Mouse (Mus musculus): ENCODE data around the gene Ccdc88b. TPM values are rescaled to one million over a fixed set of nuclear protein-coding genes. Genes with fewer than 3 reads are reported as not detected.

Ccdc88b gene
- polyA plus RNA-seq, 1 experiment from 2014 or later, result 1.4 TPM

DNA sequence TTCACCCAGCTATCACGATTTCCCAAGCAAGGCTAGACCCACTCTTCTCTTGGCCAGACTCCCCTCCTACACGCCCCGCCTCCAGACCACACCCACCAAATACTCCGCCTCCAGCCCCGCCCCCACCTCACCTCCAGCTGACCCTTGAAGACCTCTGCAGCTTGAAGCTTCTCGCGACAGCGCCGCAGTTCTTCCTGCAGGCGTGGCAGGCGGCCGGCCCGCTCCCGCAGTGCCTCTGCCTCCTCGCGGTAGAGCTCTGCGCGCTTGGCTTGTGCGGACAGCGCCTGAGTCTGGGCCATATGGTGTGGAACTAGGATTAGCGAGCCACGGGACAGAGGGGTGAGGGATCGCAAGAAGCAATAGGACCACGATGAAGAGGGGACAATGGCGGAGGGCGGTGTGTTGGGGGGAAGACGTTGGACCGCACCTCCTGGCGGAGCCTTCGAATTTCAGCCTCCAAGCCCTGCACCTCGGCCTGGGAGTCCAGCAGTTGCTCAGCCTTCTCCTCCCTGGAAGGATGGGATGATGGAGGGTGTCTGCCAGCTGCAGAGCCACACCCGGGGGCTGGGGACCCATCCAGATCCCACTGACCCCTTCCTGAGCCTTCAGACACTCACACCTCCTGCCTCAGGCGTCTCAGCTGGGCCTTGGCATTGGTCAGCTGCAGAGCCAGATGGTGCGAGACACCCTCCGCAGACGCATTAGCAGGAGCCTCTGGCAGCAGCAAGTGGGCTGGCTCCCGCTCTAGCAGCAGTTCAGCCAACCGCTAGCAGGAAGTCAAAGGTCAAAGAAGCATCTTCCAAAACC, 2.6 kb downstream of the Ccdc88b start:
- peak; percentile 52 for ATAC-seq
- H3K36me3 ChIP-seq (ENCODE audit: control insufficient read depth, insufficient read depth), result no peaks in the 10 kb centered on the region
- H3K4me2 ChIP-seq (replicated peaks; ENCODE audit: low read depth), result peak overlapping the region; percentile 62
- TF ChIP-seq CTCF (IDR thresholded peaks at IDR 0.05; ENCODE audit: low read depth), result peak; percentile 69
- peak overlapping the region; percentile 11; the same call in 1 of the 2 replicates for H3K4me3 ChIP-seq (ENCODE audit: low read depth, low read length)
- H3K27me3 ChIP-seq (replicated peaks; ENCODE audit: control insufficient read depth, insufficient read depth, low read length), result 0 out of 2 replicates have a peak, but pooled peaks cover 4% of the 10 kb centered on the region
- H3K27ac ChIP-seq (ENCODE audit: low read depth, low read length), result no peak overlapping the region
- peak overlapping the region; percentile 31; the same call in 1 of the 2 replicates for H3K9ac ChIP-seq (ENCODE audit: low read depth, low read length)
- H3K4me1 ChIP-seq (replicated peaks; ENCODE audit: control insufficient read depth, insufficient read depth, low read length), result peaks cover 11% of the 10 kb centered on the region
- 14% methylated on average over 37 of the region's 38 CpGs for WGBS
- no peaks in the 10 kb centered on the region for H3K9me3 ChIP-seq (ENCODE audit: control insufficient read depth)

DNA sequence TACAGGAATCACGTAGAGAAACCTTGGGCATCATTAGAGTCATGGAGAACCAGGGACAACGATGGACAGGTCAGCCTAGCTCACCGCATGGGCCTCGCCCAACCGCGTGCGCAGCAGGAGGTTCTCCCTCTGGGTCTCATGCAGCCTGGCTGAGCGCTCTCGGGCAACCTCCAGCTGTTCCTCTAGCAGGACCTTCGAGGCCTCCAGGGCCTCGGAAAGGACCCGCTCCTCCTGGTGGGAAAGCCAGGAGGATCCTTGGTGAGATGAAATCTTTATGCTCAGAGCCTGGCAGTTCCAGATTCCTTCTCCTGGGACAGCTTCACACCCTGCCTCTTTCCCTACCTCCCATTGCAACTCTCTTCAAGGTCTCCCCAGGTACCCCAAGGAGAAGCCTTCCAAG, 3.4 kb downstream of the Ccdc88b start:
- Histone ChIP-seq H3K4me2 (replicated peaks; ENCODE audit: low read depth) (no peak overlapping the region; the same call in 1 of the 2 replicates), H3K4me3 (ENCODE audit: low read depth, low read length) (no peak overlapping the region)
- WGBS, result 84% methylated on average over 12 of the region's 12 CpGs

GRCm38 (mm10) chr19:6853903-6854302, 4.1 kb downstream of the Ccdc88b start:
- H3K9ac ChIP-seq (ENCODE audit: low read depth, low read length), result no peak overlapping the region
- H3K4me1 ChIP-seq (replicated peaks; ENCODE audit: control insufficient read depth, insufficient read depth, low read length), result peaks cover 11% of the 10 kb centered on the region
- no peaks in the 10 kb centered on the region for H3K36me3 ChIP-seq (ENCODE audit: control insufficient read depth, insufficient read depth)
- no peaks in the 10 kb centered on the region for H3K9me3 ChIP-seq (ENCODE audit: control insufficient read depth)
- 74% methylated on average over 8 of the region's 8 CpGs for WGBS
- no peak overlapping the region for H3K27ac ChIP-seq (ENCODE audit: low read depth, low read length)
- ATAC-seq, result no peak
- peaks cover 16% of the 10 kb centered on the region for H3K27me3 ChIP-seq (replicated peaks; ENCODE audit: control insufficient read depth, insufficient read depth, low read length)
- no peak overlapping the region for H3K4me2 ChIP-seq (replicated peaks; ENCODE audit: low read depth)
- H3K4me3 ChIP-seq (ENCODE audit: low read depth, low read length), result no peak overlapping the region
- TF ChIP-seq CTCF (IDR thresholded peaks at IDR 0.05; ENCODE audit: low read depth), result peak; percentile 55

More for the DNA sequence above, 3.4 kb downstream of the Ccdc88b start:
- no peak overlapping the region for H3K27ac ChIP-seq (ENCODE audit: low read depth, low read length)
- H3K9me3 ChIP-seq (ENCODE audit: control insufficient read depth), result no peaks in the 10 kb centered on the region
- 0 out of 2 replicates have a peak, but pooled peaks cover 9% of the 10 kb centered on the region for H3K27me3 ChIP-seq (replicated peaks; ENCODE audit: control insufficient read depth, insufficient read depth, low read length)
- no peaks in the 10 kb centered on the region for H3K36me3 ChIP-seq (ENCODE audit: control insufficient read depth, insufficient read depth)
- H3K4me1 ChIP-seq (replicated peaks; ENCODE audit: control insufficient read depth, insufficient read depth, low read length), result peaks cover 11% of the 10 kb centered on the region
- H3K9ac ChIP-seq (ENCODE audit: low read depth, low read length), result no peak overlapping the region
- no peak for ATAC-seq
- no peak for TF ChIP-seq CTCF (IDR thresholded peaks at IDR 0.05; ENCODE audit: low read depth)

- Histone ChIP-seq H3K36me3 (ENCODE audit: control insufficient read depth, insufficient read depth) (no peaks in the 10 kb centered on the region), H3K4me1 (replicated peaks; ENCODE audit: control insufficient read depth, insufficient read depth, low read length) (peaks cover 11% of the 10 kb centered on the region), H3K9ac (ENCODE audit: low read depth, low read length) (no peak overlapping the region), H3K4me3 (ENCODE audit: low read depth, low read length) (no peak overlapping the region), H3K27ac (ENCODE audit: low read depth, low read length) (peak overlapping the region; percentile 41; the same call in 1 of the 2 replicates), H3K4me2 (replicated peaks; ENCODE audit: low read depth) (no peak overlapping the region), H3K9me3 (ENCODE audit: control insufficient read depth) (no peaks in the 10 kb centered on the region), H3K27me3 (replicated peaks; ENCODE audit: control insufficient read depth, insufficient read depth, low read length) (peaks cover 28% of the 10 kb centered on the region)
- 73% methylated on average over 21 of the region's 21 CpGs for WGBS
- ATAC-seq, result peak; percentile 77
- TF ChIP-seq CTCF (IDR thresholded peaks at IDR 0.05; ENCODE audit: low read depth), result no peak
Measured at GRCm38 (mm10) chr19:6852393-6853305, 5.4 kb downstream of the Ccdc88b start.

- peaks cover 11% of the 10 kb centered on the region for H3K4me1 ChIP-seq (replicated peaks; ENCODE audit: control insufficient read depth, insufficient read depth, low read length)
- H3K27me3 ChIP-seq (replicated peaks; ENCODE audit: control insufficient read depth, insufficient read depth, low read length), result peaks cover 37% of the 10 kb centered on the region
- WGBS, result 86% methylated on average over 3 of the region's 3 CpGs
- ATAC-seq, result no peak
- H3K4me2 ChIP-seq (replicated peaks; ENCODE audit: low read depth), result no peak overlapping the region
- H3K9ac ChIP-seq (ENCODE audit: low read depth, low read length), result no peak overlapping the region
- TF ChIP-seq CTCF (IDR thresholded peaks at IDR 0.05; ENCODE audit: low read depth), result no peak
- no peak overlapping the region for H3K4me3 ChIP-seq (ENCODE audit: low read depth, low read length)
- no peak overlapping the region for H3K27ac ChIP-seq (ENCODE audit: low read depth, low read length)
- H3K36me3 ChIP-seq (ENCODE audit: control insufficient read depth, insufficient read depth), result no peaks in the 10 kb centered on the region
- no peaks in the 10 kb centered on the region for H3K9me3 ChIP-seq (ENCODE audit: control insufficient read depth)
Measured at GRCm38 (mm10) chr19:6851497-6851896, 6.5 kb downstream of the Ccdc88b start.
